Mouse (Mus musculus): ENCODE results near the gene Rab11fip5.

DNA sequence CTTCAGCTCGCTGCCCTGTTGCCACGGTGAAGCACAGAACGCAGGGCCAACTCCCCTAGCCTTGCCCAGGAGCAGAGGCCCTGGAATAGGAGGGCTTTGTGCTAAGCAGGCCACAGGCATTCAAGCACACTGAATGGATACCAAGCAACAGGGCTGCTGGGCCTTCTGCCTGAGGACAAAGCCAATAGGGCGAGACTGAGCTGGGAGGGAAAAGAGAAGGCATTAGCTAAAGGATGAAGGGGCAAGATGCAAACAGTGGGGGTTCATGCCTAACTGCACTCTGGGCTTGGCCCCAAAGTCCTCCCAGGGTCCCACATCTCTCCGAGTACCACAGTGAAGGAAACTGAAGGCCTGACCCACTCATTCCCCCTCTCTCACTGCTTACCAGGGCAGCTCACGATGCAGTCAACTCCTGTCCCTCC lies 54.0 kb downstream of the Rab11fip5 start:
- TF ChIP-seq CTCF (conservative IDR thresholded peaks at IDR 0.05; ENCODE audit: low read length) (no peak), NANOG (IDR thresholded peaks at IDR 0.05; ENCODE audit: borderline replicate concordance, low read length) (no peak), POU5F1 (IDR thresholded peaks at IDR 0.05; ENCODE audit: borderline replicate concordance, low read length) (no peak)

All from E14TG2a.4 (cell line).